Mouse (Mus musculus) thymus, postnatal 10 days (tissue): Measurements from ENCODE around the gene C2cd4b.
A peak's percentile ranks its signal among the peaks of the same experiment; 100 is the strongest.

Experiments used
- DNase-seq, 2 experiments: peaks; one replicate each; pipeline ENCODE4 v3.0.0; 2021; ENCODE audit warnings: low spot score in 2 of 2

The C2cd4b gene

DNA sequence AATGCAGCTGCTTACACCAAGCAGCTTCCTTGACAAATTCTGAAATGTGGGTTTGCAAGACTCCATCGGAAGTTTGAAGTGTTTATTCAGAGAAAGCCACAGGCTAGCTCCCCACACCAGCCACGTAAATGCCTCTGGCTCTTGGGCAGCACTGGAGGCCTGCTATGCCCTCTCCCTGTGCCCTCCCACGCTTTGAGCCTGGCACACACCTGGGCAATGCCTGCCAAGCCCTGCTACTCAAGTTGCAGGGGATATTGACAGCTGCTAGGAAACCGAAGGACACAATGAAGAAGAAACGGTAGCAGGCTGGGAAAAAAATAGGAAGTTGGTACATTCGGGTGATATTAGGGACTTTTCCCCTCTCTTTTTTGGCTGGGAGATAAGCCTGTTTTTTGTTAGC lies 15.0 kb downstream of the C2cd4b start:
- DNase-seq: no peak

DNA sequence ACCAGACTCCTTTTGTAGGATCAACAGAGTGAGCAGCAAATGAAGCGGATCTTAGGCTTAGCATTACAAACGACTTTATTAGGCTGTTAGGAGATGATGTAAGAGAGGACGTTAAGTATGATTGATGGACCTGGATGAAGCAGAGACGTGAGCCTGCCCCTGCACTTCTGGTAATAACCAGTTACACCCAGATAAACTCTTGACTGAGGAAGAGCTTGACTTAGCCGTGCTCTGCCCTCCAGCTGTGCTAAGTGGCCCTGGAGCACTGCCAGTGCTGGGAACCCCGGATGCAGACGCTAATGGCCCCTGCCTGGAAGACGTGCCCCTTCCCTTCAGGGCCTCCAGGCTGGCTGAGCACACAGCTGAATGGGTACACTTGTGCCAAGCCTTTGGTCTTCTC lies 19.3 kb downstream of the C2cd4b start:
- no peak for DNase-seq

DNA sequence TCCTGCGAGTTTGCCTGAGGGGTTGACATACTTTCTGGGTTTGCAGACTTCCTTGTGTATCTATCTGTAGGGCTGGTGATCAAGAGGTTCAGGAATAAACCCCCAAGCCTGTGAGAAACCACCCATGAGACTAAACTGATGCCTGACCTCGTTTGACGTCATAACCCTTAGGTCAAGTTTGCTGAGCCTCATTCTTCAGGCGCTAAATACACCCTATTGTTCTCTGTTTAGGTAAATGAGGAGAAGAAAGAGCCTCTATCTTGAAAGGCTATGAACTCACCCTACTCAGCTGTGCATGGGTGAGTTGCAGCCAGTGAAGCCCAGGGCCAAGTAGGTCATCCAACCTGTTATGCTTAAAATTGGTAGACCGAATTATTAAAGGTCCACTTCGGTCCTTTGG lies 23.5 kb downstream of the C2cd4b start:
- DNase-seq: no peak

- no peak for DNase-seq
Measured at GRCm38 (mm10) chr9:67783464-67783863, 24.2 kb downstream of the C2cd4b start.

DNA sequence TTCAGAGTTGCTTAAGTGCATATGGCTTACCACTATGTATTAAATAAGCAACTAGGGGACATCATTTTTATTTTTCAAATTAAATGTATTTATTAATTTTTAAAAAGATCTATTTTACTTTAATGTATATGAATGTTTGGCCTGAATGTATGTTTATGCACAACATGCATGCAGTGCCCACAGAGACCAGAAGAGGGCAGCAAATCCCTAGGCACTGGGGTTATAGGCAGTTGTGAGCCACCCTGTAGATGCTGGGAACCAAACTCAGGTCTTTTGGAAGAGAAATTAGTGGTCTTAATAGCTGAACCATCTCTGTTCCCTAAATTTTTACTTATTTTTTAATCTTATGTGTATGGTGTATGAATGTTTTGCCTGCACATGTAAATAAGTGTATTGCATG lies 24.7 kb downstream of the C2cd4b start:
- peak in 1 of 2 experiments; percentile 28 for DNase-seq

DNA sequence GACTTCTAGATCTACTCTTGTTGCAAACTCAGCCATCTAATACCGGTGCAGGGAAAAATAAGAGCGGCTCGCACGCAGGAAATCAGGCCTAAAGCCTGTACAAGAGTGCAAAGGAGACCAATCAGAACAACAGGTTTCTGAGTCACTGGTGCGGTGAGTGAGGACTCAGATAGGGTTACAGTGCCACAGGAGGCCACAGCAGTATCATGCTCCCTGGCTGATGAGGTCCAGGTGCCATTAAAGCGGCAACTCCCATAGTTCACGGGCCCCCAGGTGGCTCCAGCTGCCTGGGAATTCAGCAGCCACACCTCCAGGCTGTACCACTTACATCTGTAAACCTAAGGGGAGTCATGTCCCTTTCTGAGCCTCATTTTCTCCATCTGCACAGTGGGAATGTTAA lies 27.1 kb downstream of the C2cd4b start:
- DNase-seq: no peak

- no peak for DNase-seq
Measured at GRCm38 (mm10) chr9:67787671-67788070, 28.4 kb downstream of the C2cd4b start.

DNA sequence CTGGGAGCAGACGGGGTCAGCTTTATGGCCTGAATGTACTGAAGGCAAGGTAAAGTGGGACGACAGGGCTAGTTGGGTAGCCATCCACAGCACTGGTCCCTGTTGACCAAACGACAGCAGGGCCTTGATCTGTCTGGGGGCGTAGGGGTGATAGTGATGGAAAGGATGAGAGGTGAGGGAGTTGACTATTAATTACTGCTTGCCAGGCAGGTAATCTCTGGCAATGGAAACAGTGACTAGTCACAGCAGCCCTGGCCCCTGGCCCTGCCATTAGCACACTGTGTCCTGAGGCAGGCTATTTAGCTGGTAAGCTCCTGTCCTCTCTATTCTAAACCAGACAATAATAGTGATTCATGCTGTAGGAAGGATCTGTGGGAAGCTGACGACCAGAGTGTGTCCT lies 33.2 kb downstream of the C2cd4b start:
- DNase-seq: no peak

- no peak for DNase-seq
Measured at GRCm38 (mm10) chr9:67793501-67793900, 34.3 kb downstream of the C2cd4b start.

DNA sequence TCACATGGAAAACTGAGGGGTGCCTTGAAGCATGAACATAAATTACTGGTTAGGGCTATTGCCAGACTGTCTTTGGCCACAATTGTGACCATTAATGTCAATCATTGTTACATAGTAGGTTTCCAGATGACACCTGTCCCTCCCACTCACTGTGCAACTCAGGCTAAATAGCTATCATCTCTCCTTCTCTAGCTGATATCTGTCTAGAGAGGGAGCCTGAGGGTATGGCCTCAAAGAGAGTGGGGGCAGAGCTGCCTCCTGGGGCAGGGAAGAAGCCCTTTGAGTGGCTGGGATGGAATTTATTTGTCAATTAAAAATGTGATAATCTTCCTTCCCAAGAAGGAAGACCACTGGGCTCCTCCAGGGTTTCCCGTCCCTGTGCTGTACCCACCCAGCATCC lies 35.0 kb downstream of the C2cd4b start:
- no peak for DNase-seq

DNA sequence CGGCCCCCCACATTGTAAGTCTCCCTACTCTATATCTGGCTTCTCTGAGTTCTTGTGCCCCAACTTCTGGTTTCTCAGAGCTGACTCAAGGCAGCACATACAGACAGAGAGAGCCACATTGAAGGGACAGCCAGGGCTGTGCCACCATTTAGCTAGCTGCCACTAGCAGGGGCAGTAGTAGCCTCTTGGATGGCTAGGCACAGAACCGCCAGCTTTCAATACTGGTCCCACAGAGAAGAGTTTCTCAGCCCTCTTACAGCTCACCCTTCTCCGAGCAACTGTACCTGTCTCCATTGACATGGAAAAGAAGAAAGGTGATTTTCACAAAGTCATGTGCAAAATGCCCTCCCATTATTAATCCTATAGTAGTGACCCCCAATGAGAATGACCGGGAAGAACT lies 35.4 kb downstream of the C2cd4b start:
- DNase-seq: no peak

DNA sequence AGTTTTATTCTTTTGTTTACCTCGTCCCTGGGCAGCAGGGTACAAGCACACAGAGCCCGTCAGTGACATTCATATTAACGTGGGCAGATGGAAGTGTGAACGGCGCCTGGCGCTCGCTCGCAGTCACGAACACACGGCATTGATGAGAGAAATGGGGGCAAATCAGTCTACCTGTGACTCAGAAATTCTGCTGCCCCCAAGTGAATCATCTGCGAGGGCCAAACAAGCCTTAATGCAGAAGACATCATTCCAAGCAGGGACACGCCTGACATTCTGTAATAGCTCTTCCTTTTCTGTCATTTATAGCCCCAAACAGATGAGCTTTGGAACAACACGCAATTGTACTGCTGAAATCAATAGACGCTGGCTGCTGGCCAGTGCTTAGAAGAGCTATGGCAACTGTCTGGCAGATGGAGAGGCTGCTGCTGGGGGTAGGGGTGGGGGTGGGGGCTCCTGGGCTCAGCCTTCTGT lies 36.0 kb downstream of the C2cd4b start:
- DNase-seq: no peak

- DNase-seq: no peak
Measured at GRCm38 (mm10) chr9:67799078-67799819, 40.0 kb downstream of the C2cd4b start.

GRCm38 (mm10) chr9:67802241-67802640 lies 43.0 kb downstream of the C2cd4b start:
- DNase-seq: peak in 1 of 2 experiments; percentile 59

DNA sequence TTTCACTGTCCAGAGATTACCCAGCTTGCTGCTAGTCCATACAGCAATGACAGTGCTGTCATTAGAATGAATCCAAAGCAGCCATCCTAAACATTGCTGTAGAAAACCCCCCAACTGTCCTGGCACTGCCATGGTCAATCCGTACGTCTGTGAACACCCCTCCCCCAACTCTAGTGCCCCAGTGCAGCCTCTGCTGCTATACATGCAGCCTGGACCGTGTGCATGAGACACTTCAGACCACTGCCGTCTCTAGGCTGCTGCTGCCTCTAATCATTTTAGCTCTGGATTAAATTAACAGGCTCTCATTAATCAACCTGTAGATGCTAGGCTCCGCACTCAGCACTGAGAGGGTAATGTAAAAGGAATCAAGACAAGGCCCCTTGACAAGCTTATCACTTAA lies 47.8 kb downstream of the C2cd4b start:
- DNase-seq: no peak

GRCm38 (mm10) chr9:67810527-67810926 lies 51.3 kb downstream of the C2cd4b start:
- DNase-seq: no peak
